Mouse (Mus musculus): ENCODE measurements at regions not wholly inside any gene's neighbourhood (a gene's known extent, or its start where the extent isn't known, plus 50 kb on each side); places are given as distances from the start of the nearest gene placed in this dataset.

- no peak for TF ChIP-seq CTCF (IDR thresholded peaks at IDR 0.05; ENCODE audit: low read depth)
- no peak for TF ChIP-seq EP300 (optimal IDR thresholded peaks at IDR 0.05)
Observed at GRCm38 (mm10) chrX:19219301-19219700, 261.8 kb downstream of the Tex13c3 start.

Data from stomach, postnatal 0 days (tissue).